Mouse (Mus musculus): Measurements from ENCODE around the gene Fxn.

DNA sequence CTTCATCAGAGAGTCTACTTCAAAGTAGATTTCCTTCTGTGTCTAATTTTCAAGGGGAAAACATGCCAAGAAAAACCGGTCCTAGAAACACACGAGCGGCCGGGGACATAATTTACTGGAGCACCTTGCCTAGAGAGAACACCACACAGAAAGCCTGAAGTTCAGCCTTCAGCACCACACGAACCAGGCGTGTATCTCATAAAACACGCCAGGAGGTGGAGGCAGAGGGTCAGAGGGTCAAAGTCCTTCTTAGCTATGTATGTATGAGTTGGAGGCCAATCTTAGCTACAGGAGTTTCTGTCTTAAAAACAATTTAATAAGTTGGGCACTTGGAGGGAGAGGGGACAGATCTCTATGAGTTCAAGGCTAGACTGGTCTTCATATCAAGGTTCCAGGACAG lies 65.5 kb downstream of the Fxn start:
- TF ChIP-seq CTCF (IDR thresholded peaks at IDR 0.05) (peak; percentile 42), EP300 (IDR thresholded peaks at IDR 0.05) (no peak)
